8 mouse cellular contexts compared by ENCODE assay signal in the genomic region with DNA sequence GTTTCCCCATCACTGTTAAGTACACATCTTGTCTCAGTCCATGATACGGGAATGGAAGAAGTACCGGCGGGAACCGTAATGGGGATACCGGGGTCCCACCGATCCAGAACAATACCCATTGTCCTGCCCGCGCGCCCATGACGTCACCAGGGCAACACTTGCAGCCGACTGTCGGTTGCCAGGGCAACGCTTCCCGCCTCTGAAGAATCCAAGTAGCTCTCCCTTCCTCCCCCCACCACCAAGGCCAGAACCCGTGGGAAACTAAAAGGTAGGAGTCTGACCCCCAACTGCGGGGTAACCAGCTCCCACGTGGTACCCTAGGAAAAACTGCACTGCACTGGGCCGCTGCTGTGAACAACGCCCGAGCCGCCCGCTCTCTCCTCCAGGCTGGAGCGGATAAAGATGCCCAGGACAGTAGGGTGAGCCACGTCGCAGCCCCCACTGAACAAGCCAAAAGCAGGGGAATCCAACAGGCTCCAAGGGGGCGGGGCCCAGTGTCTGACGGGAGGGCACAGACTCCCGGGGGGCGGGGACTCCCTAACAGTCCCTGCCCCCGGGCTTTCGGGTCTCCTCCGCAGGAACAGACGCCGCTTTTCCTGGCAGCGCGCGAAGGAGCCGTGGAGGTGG. TPM values are rescaled to one million over a fixed set of nuclear protein-coding genes. Genes with fewer than 3 reads are reported as not detected.
DNase-seq lines count a peak whose midpoint lies in the region; ATAC-seq and TF ChIP-seq lines count a peak whose summit lies in the region.

No protein-coding gene starts in this region.

- peak overlapping the region; percentile 68 for H3K27ac ChIP-seq in ES-Bruce4 (ENCODE audit: insufficient read depth, low read length)
- peak overlapping the region; percentile 99 for H3K27ac ChIP-seq in forebrain, embryonic 11.5 days (ENCODE audit: low read depth, low read length)
- peak overlapping the region; percentile 88 for H3K27ac ChIP-seq in heart, postnatal 0 days (ENCODE audit: low read depth)
- no peak overlapping the region for H3K27ac ChIP-seq in liver, embryonic 14.5 days
- peak overlapping the region; percentile 96 for H3K27ac ChIP-seq in stomach, embryonic 16.5 days (ENCODE audit: low read length)

- no peaks in the 10 kb centered on the region for H3K36me3 ChIP-seq in ES-Bruce4 (ENCODE audit: control insufficient read depth, insufficient read depth, low read length, poor library complexity, severe bottlenecking)
- H3K36me3 ChIP-seq in forebrain, embryonic 11.5 days (ENCODE audit: control insufficient read depth, insufficient read depth, low read length), result no peaks in the 10 kb centered on the region
- H3K36me3 ChIP-seq in heart, postnatal 0 days (replicated peaks; ENCODE audit: control insufficient read depth, insufficient read depth, low read length), result no peaks in the 10 kb centered on the region
- H3K36me3 ChIP-seq in liver, embryonic 14.5 days (replicated peaks; ENCODE audit: control insufficient read depth, insufficient read depth, low read depth), result no peaks in the 10 kb centered on the region
- H3K36me3 ChIP-seq in stomach, embryonic 16.5 days (ENCODE audit: control insufficient read depth, insufficient read depth, low read length), result no peaks in the 10 kb centered on the region

- H3K4me1 ChIP-seq in ES-Bruce4 (ENCODE audit: control insufficient read depth, insufficient read depth, low read length), result peaks cover 11% of the 10 kb centered on the region
- H3K4me1 ChIP-seq in forebrain, embryonic 11.5 days (replicated peaks; ENCODE audit: control insufficient read depth, insufficient read depth, low read length), result peaks cover 36% of the 10 kb centered on the region
- peaks cover 25% of the 10 kb centered on the region for H3K4me1 ChIP-seq in heart, postnatal 0 days (ENCODE audit: control insufficient read depth, insufficient read depth)
- H3K4me1 ChIP-seq in liver, embryonic 14.5 days (replicated peaks; ENCODE audit: control insufficient read depth in 2 of 2, insufficient read depth in 2 of 2, low read length in 1 of 2), result peaks cover 21 to 29% of the 10 kb centered on the region in 2 experiments
- H3K4me1 ChIP-seq in stomach, embryonic 16.5 days (ENCODE audit: control insufficient read depth, insufficient read depth, low read length), result peaks cover 41% of the 10 kb centered on the region

- no peak for TF ChIP-seq CTCF in ES-Bruce4 (IDR thresholded peaks at IDR 0.05; ENCODE audit: low read depth, low read length)
- TF ChIP-seq CTCF in heart, postnatal 0 days (IDR thresholded peaks at IDR 0.05; ENCODE audit: low read depth), result no peak
- no peak for TF ChIP-seq CTCF in liver, embryonic 14.5 days (IDR thresholded peaks at IDR 0.05; ENCODE audit: low read depth)

- peak; percentile 79 for ATAC-seq in forebrain, embryonic 11.5 days (replicated peaks; ENCODE audit: low FRiP score)
- ATAC-seq in heart, postnatal 0 days (ENCODE audit: insufficient read depth, low read depth), result peak; percentile 73
- ATAC-seq in liver, embryonic 14.5 days (ENCODE audit: insufficient read depth), result peak; percentile 82
- ATAC-seq in stomach, embryonic 16.5 days (ENCODE audit: insufficient read depth, low FRiP score), result peak; percentile 85

- WGBS in forebrain, embryonic 11.5 days, result under 1% methylated on average over 38 of the region's 38 CpGs
- under 1% methylated on average over 36 of the region's 38 CpGs for WGBS in heart, postnatal 0 days
- 1% methylated on average over 37 of the region's 38 CpGs for WGBS in liver, embryonic 14.5 days (ENCODE audit: insufficient replicate concordance)
- WGBS in stomach, embryonic 16.5 days, result under 1% methylated on average over 38 of the region's 38 CpGs

- peak overlapping the region; percentile 71 for H3K4me3 ChIP-seq in ES-Bruce4 (ENCODE audit: low read depth, low read length)
- H3K4me3 ChIP-seq in forebrain, embryonic 11.5 days (ENCODE audit: low read depth, low read length), result peak overlapping the region; percentile 64
- peak overlapping the region; percentile 63 for H3K4me3 ChIP-seq in heart, postnatal 0 days (ENCODE audit: low read depth, low read length)
- peak overlapping the region; percentile 66 to 69 for H3K4me3 ChIP-seq in liver, embryonic 14.5 days (ENCODE audit: insufficient read depth in 1 of 2, low read depth in 2 of 2, low read length in 2 of 2)
- peak overlapping the region; percentile 77 for H3K4me3 ChIP-seq in stomach, embryonic 16.5 days (replicated peaks; ENCODE audit: low read length)

- no peak for TF ChIP-seq EP300 in ES-Bruce4 (IDR thresholded peaks at IDR 0.05; ENCODE audit: insufficient read depth, low read depth, low read length)
- no peak for TF ChIP-seq EP300 in heart, postnatal 0 days (IDR thresholded peaks at IDR 0.05; ENCODE audit: low read depth)
- TF ChIP-seq EP300 in liver, embryonic 14.5 days (IDR thresholded peaks at IDR 0.05; ENCODE audit: low read depth), result no peak

- H3K9ac ChIP-seq in ES-Bruce4 (ENCODE audit: low read depth, poor library complexity, severe bottlenecking), result peak overlapping the region; percentile 80
- peak overlapping the region; percentile 80 for H3K9ac ChIP-seq in forebrain, embryonic 11.5 days (ENCODE audit: low read length)
- H3K9ac ChIP-seq in heart, postnatal 0 days (replicated peaks; ENCODE audit: low read depth, low read length), result peak overlapping the region; percentile 83
- H3K9ac ChIP-seq in liver, embryonic 14.5 days (replicated peaks), result peak overlapping the region; percentile 83
- peak overlapping the region; percentile 97 for H3K9ac ChIP-seq in stomach, embryonic 16.5 days (ENCODE audit: low read length)

- H3K27me3 ChIP-seq in ES-Bruce4 (ENCODE audit: control insufficient read depth, insufficient read depth, low read length, poor library complexity, severe bottlenecking), result no peaks in the 10 kb centered on the region
- H3K27me3 ChIP-seq in forebrain, embryonic 11.5 days (ENCODE audit: control insufficient read depth, insufficient read depth, low read length), result no peaks in the 10 kb centered on the region
- H3K27me3 ChIP-seq in heart, postnatal 0 days (ENCODE audit: control insufficient read depth, insufficient read depth, low read length), result no peaks in the 10 kb centered on the region
- no peaks in the 10 kb centered on the region for H3K27me3 ChIP-seq in liver, embryonic 14.5 days (ENCODE audit: control insufficient read depth, insufficient read depth, low read length)
- H3K27me3 ChIP-seq in stomach, embryonic 16.5 days (ENCODE audit: control insufficient read depth, insufficient read depth, low read length), result no peaks in the 10 kb centered on the region

- TF ChIP-seq POLR2A in ES-Bruce4 (IDR thresholded peaks at IDR 0.05; ENCODE audit: insufficient read depth, low read length), result peak; percentile 33

- peak overlapping the region; percentile 87 for H3K4me2 ChIP-seq in forebrain, embryonic 11.5 days (ENCODE audit: low read depth, low read length, severe bottlenecking)
- peak overlapping the region; percentile 79 for H3K4me2 ChIP-seq in heart, postnatal 0 days (ENCODE audit: low read depth, low read length)
- H3K4me2 ChIP-seq in liver, embryonic 14.5 days (ENCODE audit: low read depth), result peak overlapping the region; percentile 89
- H3K4me2 ChIP-seq in stomach, embryonic 16.5 days (ENCODE audit: low read depth, low read length), result peak overlapping the region; percentile 100

- peak; percentile 66 for DNase-seq in c-Kit-positive CD71-positive TER-119-positive erythroid progenitor cells, embryonic 14.5 days (ENCODE audit: low spot score)
- peak; percentile 95 for DNase-seq in forebrain, embryonic 11.5 days (ENCODE audit: low spot score)
- peak; percentile 81 for DNase-seq in heart, postnatal 0 days (ENCODE audit: low spot score)
- DNase-seq in kidney, postnatal 25 days, result peak; percentile 93 to 94
- DNase-seq in liver, embryonic 14.5 days (ENCODE audit: low read depth in 3 of 3, low spot score in 3 of 3), result peak; percentile 70 to 75 (median 71)
- DNase-seq in natural killer cell, adult 2 months (ENCODE audit: low spot score in 2 of 2), result peak; percentile 60 to 63

- H3K9me3 ChIP-seq in ES-Bruce4 (replicated peaks; ENCODE audit: control insufficient read depth, insufficient read depth, low read length, poor library complexity, severe bottlenecking), result no peaks in the 10 kb centered on the region
- H3K9me3 ChIP-seq in forebrain, embryonic 11.5 days (ENCODE audit: control insufficient read depth, low read length), result no peaks in the 10 kb centered on the region
- H3K9me3 ChIP-seq in heart, postnatal 0 days (replicated peaks; ENCODE audit: control insufficient read depth, low read length), result no peaks in the 10 kb centered on the region
- H3K9me3 ChIP-seq in liver, embryonic 14.5 days (ENCODE audit: control insufficient read depth, low read length), result no peaks in the 10 kb centered on the region
- no peaks in the 10 kb centered on the region for H3K9me3 ChIP-seq in stomach, embryonic 16.5 days (replicated peaks; ENCODE audit: control insufficient read depth, low read length)

RNA-seq across cellular contexts. Expression of a gene that starts 2.7 kb away (rescaled TPM):
- polyA plus RNA-seq in ES-Bruce4 (2011; ENCODE audit: insufficient read depth, insufficient read length, low read depth, missing spikeins), result 3.9 and 4.2 TPM in 2 replicates
- polyA plus RNA-seq in forebrain, embryonic 11.5 days (2014; fragmentation: Nextera tagmentation; extraction: Ambion mirVana), result 2.6 and 4.3 TPM in 2 replicates
- 0.53 and 3.1 TPM in 2 replicates for total RNA-seq in heart, postnatal 0 days (2014; rRNA removed; ENCODE audit: low replicate concordance)
- polyA plus RNA-seq in heart, postnatal 0 days (2015; fragmentation: Nextera tagmentation; extraction: Ambion mirVana), result 5.9 and 6.0 TPM in 2 replicates
- 2.9 and 4.2 TPM in 2 replicates for polyA plus RNA-seq in liver, embryonic 14.5 days (2012; rRNA removed)
- 8.1 and 9.8 TPM in 2 replicates for polyA plus RNA-seq in liver, embryonic 14.5 days (2014; fragmentation: Nextera tagmentation; extraction: Ambion mirVana)
- polyA plus RNA-seq in stomach, embryonic 16.5 days (2015; fragmentation: Nextera tagmentation; extraction: Ambion mirVana), result 9.3 and 10.4 TPM in 2 replicates

RNA-seq across cellular contexts. Expression of a gene that starts 4.2 kb away (rescaled TPM):
- 66.1 and 73.0 TPM in 2 replicates for polyA plus RNA-seq in ES-Bruce4 (2011; ENCODE audit: insufficient read depth, insufficient read length, low read depth, missing spikeins)
- 17.8 and 17.9 TPM in 2 replicates for polyA plus RNA-seq in forebrain, embryonic 11.5 days (2014; fragmentation: Nextera tagmentation; extraction: Ambion mirVana)
- total RNA-seq in heart, postnatal 0 days (2014; rRNA removed; ENCODE audit: low replicate concordance), result 42.6 and 59.1 TPM in 2 replicates
- polyA plus RNA-seq in heart, postnatal 0 days (2015; fragmentation: Nextera tagmentation; extraction: Ambion mirVana), result 3.3 and 4.4 TPM in 2 replicates
- 21.1 and 22.7 TPM in 2 replicates for polyA plus RNA-seq in liver, embryonic 14.5 days (2012; rRNA removed)
- polyA plus RNA-seq in liver, embryonic 14.5 days (2014; fragmentation: Nextera tagmentation; extraction: Ambion mirVana), result 2.7 and 3.3 TPM in 2 replicates
- polyA plus RNA-seq in stomach, embryonic 16.5 days (2015; fragmentation: Nextera tagmentation; extraction: Ambion mirVana), result 6.8 and 8.4 TPM in 2 replicates

RNA-seq across cellular contexts. Expression of a gene that starts 10.8 kb away (rescaled TPM):
- polyA plus RNA-seq in ES-Bruce4 (2011; ENCODE audit: insufficient read depth, insufficient read length, low read depth, missing spikeins), result 1.4 and 2.5 TPM in 2 replicates
- polyA plus RNA-seq in forebrain, embryonic 11.5 days (2014; fragmentation: Nextera tagmentation; extraction: Ambion mirVana), result 2.4 and 4.0 TPM in 2 replicates
- 2.7 and 5.8 TPM in 2 replicates for total RNA-seq in heart, postnatal 0 days (2014; rRNA removed; ENCODE audit: low replicate concordance)
- 0.85 and 1.9 TPM in 2 replicates for polyA plus RNA-seq in heart, postnatal 0 days (2015; fragmentation: Nextera tagmentation; extraction: Ambion mirVana)
- 1.3 TPM in 2 replicates for polyA plus RNA-seq in liver, embryonic 14.5 days (2012; rRNA removed)
- 0.41 and 0.53 TPM in 2 replicates for polyA plus RNA-seq in liver, embryonic 14.5 days (2014; fragmentation: Nextera tagmentation; extraction: Ambion mirVana)
- polyA plus RNA-seq in stomach, embryonic 16.5 days (2015; fragmentation: Nextera tagmentation; extraction: Ambion mirVana), result 2.7 and 3.0 TPM in 2 replicates

RNA-seq across cellular contexts. Expression of a gene that starts 16.6 kb away (rescaled TPM):
- polyA plus RNA-seq in ES-Bruce4 (2011; ENCODE audit: insufficient read depth, insufficient read length, low read depth, missing spikeins), result 74.3 and 75.9 TPM in 2 replicates
- polyA plus RNA-seq in forebrain, embryonic 11.5 days (2014; fragmentation: Nextera tagmentation; extraction: Ambion mirVana), result 158 and 169 TPM in 2 replicates
- total RNA-seq in heart, postnatal 0 days (2014; rRNA removed; ENCODE audit: low replicate concordance), result 29.6 and 42.5 TPM in 2 replicates
- 79.9 and 86.5 TPM in 2 replicates for polyA plus RNA-seq in heart, postnatal 0 days (2015; fragmentation: Nextera tagmentation; extraction: Ambion mirVana)
- 51.5 and 61.2 TPM in 2 replicates for polyA plus RNA-seq in liver, embryonic 14.5 days (2012; rRNA removed)
- polyA plus RNA-seq in liver, embryonic 14.5 days (2014; fragmentation: Nextera tagmentation; extraction: Ambion mirVana), result 59.6 and 66.4 TPM in 2 replicates
- polyA plus RNA-seq in stomach, embryonic 16.5 days (2015; fragmentation: Nextera tagmentation; extraction: Ambion mirVana), result 129 and 141 TPM in 2 replicates

RNA-seq across cellular contexts. Expression of a gene that starts 17.2 kb away (rescaled TPM):
- polyA plus RNA-seq in ES-Bruce4 (2011; ENCODE audit: insufficient read depth, insufficient read length, low read depth, missing spikeins), result 66.8 and 81.7 TPM in 2 replicates
- 93.4 and 101 TPM in 2 replicates for polyA plus RNA-seq in forebrain, embryonic 11.5 days (2014; fragmentation: Nextera tagmentation; extraction: Ambion mirVana)
- total RNA-seq in heart, postnatal 0 days (2014; rRNA removed; ENCODE audit: low replicate concordance), result 112 and 120 TPM in 2 replicates
- 39.1 and 39.6 TPM in 2 replicates for polyA plus RNA-seq in heart, postnatal 0 days (2015; fragmentation: Nextera tagmentation; extraction: Ambion mirVana)
- 35.9 and 45.5 TPM in 2 replicates for polyA plus RNA-seq in liver, embryonic 14.5 days (2012; rRNA removed)
- polyA plus RNA-seq in liver, embryonic 14.5 days (2014; fragmentation: Nextera tagmentation; extraction: Ambion mirVana), result 19.0 and 21.4 TPM in 2 replicates
- polyA plus RNA-seq in stomach, embryonic 16.5 days (2015; fragmentation: Nextera tagmentation; extraction: Ambion mirVana), result 42.6 TPM in 2 replicates
